Mouse (Mus musculus) testis, adult 2 months (tissue): ENCODE data around the gene Slc22a13.

Source experiments
- CTCF ChIP-seq: fragments of 200-500 bp; IDR thresholded peaks from 2 replicates; pipeline ENCODE4 v1.5.1; 2012; ENCODE audit warnings: low read depth, mild to moderate bottlenecking, inconsistent platforms, low read length, moderate library complexity; ENCODE audit not compliant: control insufficient read depth, insufficient read depth, insufficient replicate concordance
- POLR2A ChIP-seq: fragments of 200-500 bp; IDR thresholded peaks from 2 replicates; pipeline ENCODE4 v1.6.1; 2012; ENCODE audit warnings: low read depth, mild to moderate bottlenecking, inconsistent platforms, low read length, moderate library complexity; ENCODE audit not compliant: control insufficient read depth

DNA sequence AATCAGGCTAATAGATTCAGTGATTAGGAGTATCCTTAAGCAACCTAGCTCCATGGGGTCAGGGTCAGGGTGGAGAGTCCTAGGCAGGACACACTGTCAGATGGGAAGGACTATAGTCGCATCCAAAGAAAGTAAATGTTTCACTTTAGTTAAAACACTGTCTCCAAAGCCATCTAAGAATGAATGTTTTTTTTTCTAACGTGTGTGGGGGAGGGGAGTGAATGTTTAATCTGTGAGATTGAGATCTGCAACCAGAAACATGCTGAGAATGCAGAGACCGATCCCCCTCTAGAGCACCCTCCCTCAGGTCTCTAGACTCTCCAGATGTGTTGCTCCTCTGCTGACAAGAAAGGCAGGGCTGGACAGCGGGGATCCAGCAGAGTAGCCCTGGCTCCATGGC, 1.8 kb downstream of the Slc22a13 start:
- TF ChIP-seq CTCF (no peak), POLR2A (no peak)
